Mouse (Mus musculus) bone marrow, adult 2 months (tissue): ENCODE results near the gene Ceacam16. TPM values are rescaled to one million over a fixed set of nuclear protein-coding genes. Genes with fewer than 3 reads are reported as not detected.

Source experiments
- H3K27ac ChIP-seq: fragments of 200-500 bp; 2 replicates; pipeline ENCODE4 v1.5.1; 2012; ENCODE audit warnings: low read depth, mild to moderate bottlenecking, control low read depth, inconsistent platforms, low read length; ENCODE audit not compliant: control insufficient read depth, poor library complexity, insufficient read depth
- H3K4me1 ChIP-seq: fragments of 200-500 bp; 2 replicates; pipeline ENCODE4 v1.6.1; 2011; ENCODE audit warnings: low read length; ENCODE audit not compliant: control insufficient read depth, insufficient read depth
- H3K4me3 ChIP-seq: fragments of 200-500 bp; replicated peaks from 2 replicates; pipeline ENCODE3; 2011; ENCODE audit warnings: mild to moderate bottlenecking, low read depth, low read length, control low read depth; ENCODE audit not compliant: control insufficient read depth
- CTCF ChIP-seq: fragments of 200-500 bp; IDR thresholded peaks from 2 replicates; pipeline ENCODE4 v1.5.1; 2011; ENCODE audit warnings: low read length, control low read depth; ENCODE audit not compliant: control insufficient read depth, insufficient read depth
- POLR2A ChIP-seq: fragments of 200-500 bp; IDR thresholded peaks from 2 replicates; pipeline ENCODE4 v1.6.1; 2011; ENCODE audit warnings: low read depth, mild to moderate bottlenecking, control low read depth, low read length, borderline replicate concordance; ENCODE audit not compliant: control insufficient read depth
- WGBS: fragments of 180-500 bp; shearing (Covaris S2); methylation state at CpG from one replicate; pipeline ENCODE4 v1.1.7; 2018; 5-methylcytosine and 5-hydroxymethylcytosine counted together
- polyA plus RNA-seq: library from polyadenylated mRNA; stranded (reverse); fragments of >200 nt; gene quantifications from 2 replicates; pipeline ENCODE4 v1.2.4, GENCODE M21; 2011; ENCODE audit warnings: low replicate concordance; ENCODE audit not compliant: missing spikeins, insufficient read depth, insufficient read length

The Ceacam16 gene
- polyA plus RNA-seq, 1 experiment: 3.8 TPM

DNA sequence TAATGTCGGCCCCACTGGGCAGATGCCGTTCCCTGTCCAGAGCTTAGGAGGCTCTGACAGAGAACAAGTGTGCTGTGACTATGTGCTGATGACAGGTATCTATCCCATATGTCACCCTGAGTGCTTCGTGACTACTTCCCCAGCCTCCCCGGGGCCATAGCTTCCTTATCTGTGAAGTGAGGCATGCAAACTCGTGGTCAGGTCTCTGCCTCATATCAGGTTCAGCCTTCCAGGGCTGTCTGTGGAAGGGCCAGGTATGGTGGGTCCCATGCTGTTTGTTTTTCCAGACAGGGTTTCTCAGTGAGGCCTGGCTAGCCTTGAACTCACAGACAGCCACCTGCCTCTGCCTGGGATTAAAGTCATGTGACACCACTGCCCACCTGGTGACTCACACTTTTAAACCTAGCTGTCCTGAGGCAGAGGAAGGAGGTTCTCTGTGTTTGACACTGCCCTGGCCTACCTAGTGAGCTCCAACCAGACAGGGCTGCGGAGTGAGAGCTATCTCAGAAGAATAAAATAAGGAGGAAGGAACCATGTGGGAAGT is 47.4 kb downstream of the Ceacam16 start:
- no peak overlapping the region for H3K27ac ChIP-seq
- WGBS: 35% methylated on average over 6 of the region's 6 CpGs
- H3K4me1 ChIP-seq: peaks cover 3% of the 10 kb centered on the region
- no peak overlapping the region for H3K4me3 ChIP-seq
- no peak for TF ChIP-seq CTCF
- no peak for TF ChIP-seq POLR2A

DNA sequence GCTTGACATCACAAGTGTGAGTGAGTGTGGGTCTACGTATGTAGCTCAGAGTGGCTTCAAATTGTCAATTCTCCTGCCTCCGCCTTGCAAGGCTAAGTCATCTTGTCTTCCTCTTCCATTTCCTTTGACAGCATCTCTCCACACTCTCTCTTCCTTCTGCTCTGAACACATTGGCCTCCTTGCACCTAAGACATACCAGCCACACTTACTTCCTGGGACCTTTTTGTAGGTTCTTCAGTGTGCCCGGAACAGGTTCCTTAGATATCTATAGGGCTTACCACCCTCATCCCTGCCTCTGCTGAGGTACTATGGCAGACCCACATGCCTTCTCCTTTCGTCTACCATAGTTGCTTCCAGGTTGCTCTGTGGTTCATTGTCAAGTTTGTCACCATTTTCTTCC is 47.9 kb downstream of the Ceacam16 start:
- no peak for TF ChIP-seq POLR2A
- TF ChIP-seq CTCF: no peak
- Histone ChIP-seq H3K4me3 (no peak overlapping the region), H3K27ac (no peak overlapping the region), H3K4me1 (peaks cover 2% of the 10 kb centered on the region; the same call in 1 of the 2 replicates)
- WGBS: 75% methylated on average over 4 of the region's 4 CpGs

DNA sequence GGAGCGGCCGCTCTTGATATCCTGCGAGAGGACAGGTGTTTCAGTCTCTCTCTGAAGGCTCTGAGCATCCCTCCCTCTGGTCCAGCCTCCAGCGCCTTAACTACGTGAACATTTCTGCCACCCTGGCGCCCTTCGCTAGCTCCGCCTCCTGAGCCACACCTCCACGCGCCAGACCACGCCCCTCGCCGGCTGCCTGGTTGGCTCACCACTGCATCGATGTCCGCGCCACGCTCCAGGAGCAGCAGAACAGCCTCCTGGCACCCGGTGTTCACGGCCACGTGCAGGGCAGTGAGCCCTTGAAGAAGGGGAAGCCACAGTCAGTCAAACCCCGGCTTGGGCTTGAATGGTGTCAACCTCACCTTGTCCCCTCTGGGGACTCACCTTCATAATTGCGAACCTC is 50.0 kb downstream of the Ceacam16 start:
- Histone ChIP-seq H3K4me1 (peaks cover 4% of the 10 kb centered on the region), H3K4me3 (no peak overlapping the region), H3K27ac (no peak overlapping the region; the same call in 1 of the 2 replicates)
- 81% methylated on average over 22 of the region's 22 CpGs for WGBS
- TF ChIP-seq POLR2A (no peak), CTCF (no peak)

DNA sequence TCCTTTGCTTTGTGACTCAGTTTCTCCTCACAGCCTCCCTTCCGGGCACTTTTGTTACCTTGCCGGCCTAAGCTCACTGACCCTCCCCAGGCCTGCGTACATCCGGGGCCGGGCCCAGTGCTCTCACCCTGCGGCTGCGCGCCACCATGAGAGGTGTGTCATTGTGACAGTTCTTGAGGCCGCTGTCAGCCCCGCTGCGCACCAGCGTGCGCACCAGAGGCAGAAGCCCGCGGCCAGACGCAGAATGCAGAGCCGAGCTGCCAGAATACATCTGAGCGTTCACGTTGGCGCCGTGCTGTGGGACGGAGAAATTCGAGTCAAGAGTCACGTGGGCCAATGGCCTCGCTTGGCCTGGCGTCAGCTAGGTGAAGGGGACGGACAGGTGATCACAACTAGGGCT is 51.7 kb downstream of the Ceacam16 start:
- Histone ChIP-seq H3K27ac (no peak overlapping the region), H3K4me1 (peaks cover 4% of the 10 kb centered on the region), H3K4me3 (no peak overlapping the region)
- TF ChIP-seq POLR2A (no peak), CTCF (no peak)
- WGBS: 92% methylated on average over 27 of the region's 27 CpGs

DNA sequence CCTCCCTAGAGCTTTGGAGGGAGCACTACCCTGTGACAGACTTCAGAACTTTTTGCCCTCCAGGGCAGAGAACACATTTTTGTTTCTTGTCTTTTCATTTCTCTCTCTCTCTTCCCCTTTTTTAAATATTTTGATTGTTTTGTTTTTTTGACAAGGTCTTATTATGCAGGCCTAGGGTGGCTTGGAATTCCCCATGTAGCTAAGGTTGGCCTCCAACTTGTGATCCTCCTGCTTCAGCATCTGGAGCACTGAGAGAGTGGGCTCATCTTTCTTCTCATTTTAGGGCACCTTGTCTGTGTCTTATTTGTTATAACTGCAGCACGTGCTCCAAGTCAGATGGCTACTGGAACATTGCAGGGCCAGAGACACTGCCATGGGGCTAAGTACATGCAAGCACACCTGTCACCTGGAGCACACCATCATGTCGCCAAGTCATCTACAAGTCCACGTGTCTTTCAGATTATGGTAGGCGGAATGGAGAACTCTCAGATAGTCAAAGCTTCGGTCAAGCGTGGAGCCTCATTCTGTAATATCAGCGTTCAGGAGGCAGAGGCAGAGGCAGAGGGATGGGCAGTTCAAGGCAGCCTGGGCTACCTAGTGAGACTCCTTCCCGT is 54.6 kb downstream of the Ceacam16 start:
- Histone ChIP-seq H3K4me1 (peaks cover 2% of the 10 kb centered on the region), H3K4me3 (no peak overlapping the region), H3K27ac (peak overlapping the region; percentile 37; the same call in 1 of the 2 replicates)
- TF ChIP-seq CTCF: no peak
- TF ChIP-seq POLR2A: no peak
- WGBS: 80% methylated on average over 8 of the region's 8 CpGs

DNA sequence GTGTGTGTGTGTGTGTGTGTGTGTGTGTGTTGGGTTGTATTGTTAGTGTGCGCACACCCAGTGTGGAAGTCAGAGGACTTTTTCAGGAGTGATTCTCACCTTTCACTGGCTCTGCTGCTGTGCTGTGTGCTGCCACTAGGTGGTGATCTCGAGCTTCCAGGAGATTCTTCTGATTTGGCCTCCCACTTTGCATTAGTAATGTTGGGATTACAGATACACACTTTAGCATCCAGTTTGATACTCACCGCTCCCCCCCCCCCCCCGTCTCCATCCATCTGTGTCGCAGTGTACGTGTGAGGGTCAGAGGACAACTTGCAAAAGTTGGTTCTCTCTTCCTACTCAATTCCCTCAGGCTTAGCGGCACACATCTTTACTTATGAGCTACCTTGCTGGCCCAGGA is 58.1 kb downstream of the Ceacam16 start:
- Histone ChIP-seq H3K27ac (no peak overlapping the region), H3K4me3 (no peak overlapping the region), H3K4me1 (peaks cover 2% of the 10 kb centered on the region)
- WGBS: 22% methylated on average over 7 of the region's 7 CpGs
- peak; percentile 95 for TF ChIP-seq CTCF
- no peak for TF ChIP-seq POLR2A

Other genes with a start within 250 kb of the Ceacam16 start
- 6.4 and 12.0 TPM in 2 replicates for gene Relb, start 231.9 kb downstream of the Ceacam16 start, polyA plus RNA-seq
- 18.1 and 31.2 TPM in 2 replicates for gene Clptm1, start 196.3 kb downstream of the Ceacam16 start, polyA plus RNA-seq
- 13.2 TPM in 1 of 2 replicates, not detected in the other for gene Apoc2, start 183.4 kb downstream of the Ceacam16 start, polyA plus RNA-seq
- 7.6 TPM in 1 of 2 replicates, not detected in the other for gene Gm44805, start 179.9 kb downstream of the Ceacam16 start, polyA plus RNA-seq
- 3.6 and 18.7 TPM in 2 replicates for gene Apoc4, start 179.8 kb downstream of the Ceacam16 start, polyA plus RNA-seq
- gene Apoc1, start 168.6 kb downstream of the Ceacam16 start, polyA plus RNA-seq: 48.3 and 137 TPM in 2 replicates
- gene Apoe, start 162.1 kb downstream of the Ceacam16 start, polyA plus RNA-seq: 205 and 422 TPM in 2 replicates
- 19.2 and 19.3 TPM in 2 replicates for gene Tomm40, start 145.9 kb downstream of the Ceacam16 start, polyA plus RNA-seq
- 1.9 and 4.7 TPM in 2 replicates for gene Nectin2, start 110.8 kb downstream of the Ceacam16 start, polyA plus RNA-seq
- gene Bcam, start 90.3 kb downstream of the Ceacam16 start, polyA plus RNA-seq: 0.79 and 4.5 TPM in 2 replicates
- not detected in 2 replicates for gene Cblc, start 64.5 kb downstream of the Ceacam16 start, polyA plus RNA-seq
- gene Bcl3, start 38.5 kb downstream of the Ceacam16 start, polyA plus RNA-seq: 6.4 and 13.0 TPM in 2 replicates
- gene Gm19345, start 9.3 kb downstream of the Ceacam16 start, polyA plus RNA-seq: not detected in 2 replicates
- not detected in 2 replicates for gene Ceacam19, start 26.7 kb upstream of the Ceacam16 start, polyA plus RNA-seq
- gene Pvr, start 59.9 kb upstream of the Ceacam16 start, polyA plus RNA-seq: 2.6 and 4.7 TPM in 2 replicates
- gene Igsf23, start 89.5 kb upstream of the Ceacam16 start, polyA plus RNA-seq: 0.52 TPM in 1 of 2 replicates, not detected in the other
- gene Ceacam20, start 104.1 kb upstream of the Ceacam16 start, polyA plus RNA-seq: 1.0 TPM in 2 replicates
- not detected in 2 replicates for gene Nlrp9b, start 130.2 kb upstream of the Ceacam16 start, polyA plus RNA-seq
- not detected in 2 replicates for gene Vmn1r91, start 238.4 kb upstream of the Ceacam16 start, polyA plus RNA-seq